Mouse (Mus musculus) intestine, postnatal 0 days (tissue): ENCODE measurements at regions not wholly inside any gene's neighbourhood (a gene's known extent, or its start where the extent isn't known, plus 50 kb on each side); places are given as distances from the start of the nearest gene placed in this dataset.
"Not testable (repeated sequence)": the region's sequence is repeated elsewhere in the genome, so short reads cannot be mapped to it uniquely, and the experiment has no call there.

Experiments
- ATAC-seq: fragments of 200-750 bp; cut with Nextera tagmentation; 2 replicates; pipeline ENCODE4 v1.8.0; 2017; ENCODE audit warnings: mild to moderate bottlenecking, moderate TSS enrichment, moderate library complexity
- H3K27ac ChIP-seq: fragments of 300-500 bp; sonication (generic); 2 replicates; pipeline ENCODE4 v1.5.1; 2014; ENCODE audit warnings: mild to moderate bottlenecking, low read depth, low read length, moderate library complexity
- H3K27me3 ChIP-seq: fragments of 300-500 bp; sonication (generic); replicated peaks from 2 replicates; pipeline ENCODE4 v1.6.1; 2014; ENCODE audit warnings: low read length, mixed read lengths; ENCODE audit not compliant: control insufficient read depth, insufficient read depth
- H3K36me3 ChIP-seq: fragments of 300-500 bp; sonication (generic); 2 replicates; pipeline ENCODE4 v1.6.1; 2014; ENCODE audit warnings: mild to moderate bottlenecking, moderate library complexity; ENCODE audit not compliant: control insufficient read depth, insufficient read depth
- H3K4me1 ChIP-seq: fragments of 300-500 bp; sonication (generic); replicated peaks from 2 replicates; pipeline ENCODE4 v1.6.1; 2014; ENCODE audit warnings: antibody characterized with exemption, low read length, mixed read lengths; ENCODE audit not compliant: control insufficient read depth, insufficient read depth
- H3K4me2 ChIP-seq: fragments of 300-500 bp; sonication (generic); replicated peaks from 2 replicates; pipeline ENCODE4 v1.6.1; 2014; ENCODE audit warnings: low read depth, mild to moderate bottlenecking, moderate library complexity
- H3K4me3 ChIP-seq: fragments of 300-500 bp; sonication (generic); 2 replicates; pipeline ENCODE4 v1.5.1; 2014; ENCODE audit warnings: low read depth, low read length
- H3K9ac ChIP-seq: fragments of 300-500 bp; sonication (generic); 2 replicates; pipeline ENCODE4 v1.6.1; 2014; ENCODE audit warnings: mild to moderate bottlenecking, low read depth, low read length
- H3K9me3 ChIP-seq: fragments of 300-500 bp; sonication (generic); 2 replicates; pipeline ENCODE4 v1.6.1; 2016; ENCODE audit warnings: mixed run types; ENCODE audit not compliant: control insufficient read depth
- CTCF ChIP-seq: sonication (generic); IDR thresholded peaks from 2 replicates; pipeline ENCODE4 v1.5.1; 2016; ENCODE audit warnings: low read depth, mild to moderate bottlenecking, control low read depth, antibody characterized with exemption, moderate library complexity
- WGBS: fragments of 180-500 bp; shearing (Covaris S2); extraction: QIAGEN DNeasy Blood & Tissue Kit; methylation state at CpG from one replicate; pipeline ENCODE4 v1.1.7; 2014; 5-methylcytosine and 5-hydroxymethylcytosine counted together

GRCm38 (mm10) chr13:12925604-12926003 lies 79.6 kb downstream of the Prl2c2 start:
- Histone ChIP-seq H3K9ac (no peak overlapping the region), H3K27ac (no peak overlapping the region), H3K4me3 (no peak overlapping the region), H3K9me3 (peaks cover 59% of the 10 kb centered on the region), H3K27me3 (no peaks in the 10 kb centered on the region), H3K36me3 (no peaks in the 10 kb centered on the region), H3K4me1 (no peaks in the 10 kb centered on the region), H3K4me2 (no peak overlapping the region)
- WGBS, result 88% methylated on average over 14 of the region's 14 CpGs
- ATAC-seq, result peak; percentile 24; the same call in 1 of the 2 replicates
- TF ChIP-seq CTCF, result no peak

- H3K4me2 ChIP-seq, result no peak overlapping the region
- no peak for TF ChIP-seq CTCF
- no peak for ATAC-seq
- 83% methylated on average over 5 of the region's 5 CpGs for WGBS
- H3K27me3 ChIP-seq, result no peaks in the 10 kb centered on the region
- H3K4me1 ChIP-seq, result no peaks in the 10 kb centered on the region
- H3K36me3 ChIP-seq, result no peaks in the 10 kb centered on the region
- H3K9ac ChIP-seq, result no peak overlapping the region
- no peak overlapping the region for H3K4me3 ChIP-seq
- peaks cover 9% of the 10 kb centered on the region for H3K9me3 ChIP-seq
- no peak overlapping the region for H3K27ac ChIP-seq
These were observed 92.3 kb downstream of the Prl2c2 start for GRCm38 (mm10) chr13:12912902-12913301.

- Histone ChIP-seq H3K9me3 (peaks cover 22% of the 10 kb centered on the region; the same call in 1 of the 2 replicates), H3K9ac (no peak overlapping the region), H3K36me3 (no peaks in the 10 kb centered on the region), H3K27ac (no peak overlapping the region), H3K4me1 (no peaks in the 10 kb centered on the region), H3K27me3 (no peaks in the 10 kb centered on the region), H3K4me2 (no peak overlapping the region), H3K4me3 (no peak overlapping the region)
- TF ChIP-seq CTCF, result no peak
- no peak for ATAC-seq
These were observed 99.0 kb downstream of the Prl2c2 start for GRCm38 (mm10) chr13:12906151-12906550.

DNA sequence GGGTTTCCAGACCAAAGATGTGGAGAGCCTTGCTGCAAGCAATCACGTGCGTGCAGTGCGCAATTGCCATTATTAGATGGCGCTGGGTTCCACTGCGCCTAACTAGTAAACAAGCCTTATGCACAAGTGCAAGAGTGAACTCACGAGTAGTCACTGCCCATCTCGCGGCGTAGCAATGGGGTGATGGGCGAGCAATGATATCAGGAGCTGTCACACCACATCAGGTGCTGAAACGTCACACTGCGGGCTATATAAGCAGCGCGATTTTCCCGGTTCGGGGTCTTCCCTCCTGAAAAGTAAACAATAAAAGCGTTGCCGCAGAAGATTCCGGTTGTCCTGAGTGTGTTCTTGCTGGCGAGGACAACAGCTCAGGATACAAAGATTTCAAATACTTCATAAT lies 89.8 kb upstream of the Prl2c3 start:
- not testable (repeated sequence) for H3K4me3 ChIP-seq, H3K9ac ChIP-seq, H3K27me3 ChIP-seq, H3K36me3 ChIP-seq, H3K4me2 ChIP-seq, H3K4me1 ChIP-seq, ATAC-seq, H3K27ac ChIP-seq
- H3K9me3 ChIP-seq, result peaks cover 11% of the 10 kb centered on the region; the same call in 1 of the 2 replicates
- WGBS, result 86% methylated on average over 20 of the region's 20 CpGs

DNA sequence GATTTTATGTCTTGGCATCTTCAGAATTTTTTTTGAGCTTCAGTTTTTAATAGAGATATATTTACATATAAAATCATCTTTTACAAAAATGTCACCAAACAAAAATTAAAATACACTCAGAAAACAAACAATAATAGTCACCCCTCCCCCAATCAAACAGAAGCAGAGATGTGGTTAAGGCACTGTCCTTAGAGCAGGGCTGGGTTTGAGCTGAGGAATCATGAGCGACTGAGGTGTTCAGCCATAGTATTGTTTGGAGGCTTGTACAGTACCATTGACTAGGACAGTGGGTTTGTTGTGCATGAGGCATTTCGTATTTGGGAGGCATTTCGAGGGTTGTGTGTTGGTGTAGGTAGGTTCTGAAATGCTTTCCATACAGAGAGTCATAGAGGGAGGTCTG lies 79.6 kb upstream of the Prl2c3 start:
- not testable (repeated sequence) for H3K36me3 ChIP-seq, ATAC-seq, H3K27ac ChIP-seq, H3K4me2 ChIP-seq, H3K4me3 ChIP-seq, H3K9ac ChIP-seq, H3K27me3 ChIP-seq, H3K4me1 ChIP-seq
- peaks cover 11% of the 10 kb centered on the region for H3K9me3 ChIP-seq
- 56% methylated on average over 3 of the region's 3 CpGs for WGBS

GRCm38 (mm10) chr13:12864946-12865345 lies 65.1 kb upstream of the Prl2c3 start:
- not testable (repeated sequence) for H3K4me2 ChIP-seq, H3K4me3 ChIP-seq, ATAC-seq, H3K4me1 ChIP-seq, H3K9me3 ChIP-seq, H3K27me3 ChIP-seq, H3K27ac ChIP-seq, H3K36me3 ChIP-seq, H3K9ac ChIP-seq
- WGBS, result 88% methylated on average over 1 of the region's 1 CpGs

DNA sequence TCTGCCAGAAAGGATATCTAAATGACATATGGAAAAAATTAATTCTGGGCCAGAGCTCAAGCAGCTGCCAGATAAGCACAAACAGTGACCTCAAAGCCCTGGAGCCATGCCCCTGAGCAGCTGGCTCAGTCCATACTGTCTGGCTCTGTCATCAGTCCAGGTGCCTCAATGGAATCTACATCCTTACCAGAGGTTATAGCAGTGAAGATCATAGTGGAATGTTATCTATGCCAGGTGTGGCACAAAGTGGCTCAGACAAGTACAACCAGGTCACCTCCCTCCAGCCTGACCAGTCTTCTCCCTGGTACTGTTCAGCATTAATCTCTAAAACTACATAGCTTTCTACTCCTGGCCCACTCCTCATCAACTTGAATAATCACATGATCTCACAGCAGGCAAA lies 64.4 kb upstream of the Prl2c3 start:
- Histone ChIP-seq H3K4me2 (no peak overlapping the region), H3K4me3 (no peak overlapping the region), H3K27me3 (no peaks in the 10 kb centered on the region), H3K9ac (no peak overlapping the region), H3K36me3 (no peaks in the 10 kb centered on the region), H3K27ac (no peak overlapping the region), H3K4me1 (no peaks in the 10 kb centered on the region), H3K9me3 (peaks cover 7% of the 10 kb centered on the region; the same call in 1 of the 2 replicates)
- no peak for TF ChIP-seq CTCF
- ATAC-seq, result peak; percentile 48

DNA sequence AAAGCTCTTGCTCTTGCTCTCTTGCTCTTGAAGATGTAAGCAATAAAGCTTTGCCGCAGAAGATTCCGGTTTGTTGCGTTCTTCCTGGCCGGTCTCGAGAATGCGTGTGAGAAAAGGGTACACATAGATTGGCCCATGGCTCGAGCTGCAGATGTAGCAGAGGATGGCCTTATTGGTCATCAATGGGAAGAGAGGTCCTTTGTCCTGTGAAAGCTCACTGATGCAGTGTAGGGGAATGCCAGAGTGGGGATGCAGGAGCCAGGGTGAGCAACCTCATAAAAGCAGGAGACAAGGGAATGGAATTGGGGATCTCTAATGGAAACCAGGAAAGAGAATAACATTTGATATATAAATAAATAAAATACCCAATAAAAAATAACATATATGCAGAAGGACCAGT lies 63.7 kb upstream of the Prl2c3 start:
- H3K4me1 ChIP-seq, H3K9ac ChIP-seq, H3K36me3 ChIP-seq, H3K27me3 ChIP-seq, H3K4me3 ChIP-seq, H3K4me2 ChIP-seq, ATAC-seq, H3K27ac ChIP-seq: not testable (repeated sequence)
- H3K9me3 ChIP-seq, result peaks cover 13% of the 10 kb centered on the region
- WGBS, result 86% methylated on average over 7 of the region's 7 CpGs

DNA sequence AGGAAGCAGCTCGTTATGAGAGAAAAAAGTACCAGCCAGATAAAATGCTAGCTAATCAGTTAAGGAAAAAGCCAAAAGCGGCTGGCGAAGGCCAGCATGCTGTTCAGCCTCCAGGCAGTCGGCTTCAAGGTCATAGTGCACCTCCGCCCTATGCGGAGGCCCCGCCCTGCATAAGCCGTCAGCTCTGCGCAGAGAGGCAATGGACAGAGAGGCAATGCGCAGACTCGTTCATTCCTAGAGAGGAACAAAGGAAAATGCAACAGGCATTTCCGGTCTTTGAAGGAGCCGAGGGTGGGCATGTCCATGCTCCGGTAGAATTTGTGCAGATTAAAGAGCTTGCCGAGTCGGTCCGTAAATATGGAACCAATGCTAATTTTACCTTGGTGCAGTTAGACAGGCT lies 61.1 kb upstream of the Prl2c3 start:
- not testable (repeated sequence) for H3K9ac ChIP-seq, H3K4me2 ChIP-seq, ATAC-seq, H3K36me3 ChIP-seq, H3K4me1 ChIP-seq, H3K27ac ChIP-seq, H3K4me3 ChIP-seq, H3K27me3 ChIP-seq
- peaks cover 20% of the 10 kb centered on the region for H3K9me3 ChIP-seq
- 96% methylated on average over 16 of the region's 17 CpGs for WGBS

- H3K36me3 ChIP-seq, H3K4me3 ChIP-seq, H3K9ac ChIP-seq, H3K27ac ChIP-seq, H3K4me1 ChIP-seq, H3K4me2 ChIP-seq, H3K27me3 ChIP-seq, ATAC-seq: not testable (repeated sequence)
- peaks cover 15% of the 10 kb centered on the region for H3K9me3 ChIP-seq
- 95% methylated on average over 19 of the region's 19 CpGs for WGBS
These were observed 60.1 kb upstream of the Prl2c3 start for GRCm38 (mm10) chr13:12859930-12860329.
